Mouse (Mus musculus): ENCODE results near the gene Lacc1. TPM values are rescaled to one million over a fixed set of nuclear protein-coding genes. Genes with fewer than 3 reads are reported as not detected.
A peak's percentile ranks its signal among the peaks of the same experiment; 100 is the strongest.
"Not testable (repeated sequence)": the region's sequence is repeated elsewhere in the genome, so short reads cannot be mapped to it uniquely, and the experiment has no call there.

Lacc1 gene
- 4.5 and 6.7 TPM in 2 replicates for polyA plus RNA-seq (2012; ENCODE audit: insufficient read depth, insufficient read length, missing spikeins)

DNA sequence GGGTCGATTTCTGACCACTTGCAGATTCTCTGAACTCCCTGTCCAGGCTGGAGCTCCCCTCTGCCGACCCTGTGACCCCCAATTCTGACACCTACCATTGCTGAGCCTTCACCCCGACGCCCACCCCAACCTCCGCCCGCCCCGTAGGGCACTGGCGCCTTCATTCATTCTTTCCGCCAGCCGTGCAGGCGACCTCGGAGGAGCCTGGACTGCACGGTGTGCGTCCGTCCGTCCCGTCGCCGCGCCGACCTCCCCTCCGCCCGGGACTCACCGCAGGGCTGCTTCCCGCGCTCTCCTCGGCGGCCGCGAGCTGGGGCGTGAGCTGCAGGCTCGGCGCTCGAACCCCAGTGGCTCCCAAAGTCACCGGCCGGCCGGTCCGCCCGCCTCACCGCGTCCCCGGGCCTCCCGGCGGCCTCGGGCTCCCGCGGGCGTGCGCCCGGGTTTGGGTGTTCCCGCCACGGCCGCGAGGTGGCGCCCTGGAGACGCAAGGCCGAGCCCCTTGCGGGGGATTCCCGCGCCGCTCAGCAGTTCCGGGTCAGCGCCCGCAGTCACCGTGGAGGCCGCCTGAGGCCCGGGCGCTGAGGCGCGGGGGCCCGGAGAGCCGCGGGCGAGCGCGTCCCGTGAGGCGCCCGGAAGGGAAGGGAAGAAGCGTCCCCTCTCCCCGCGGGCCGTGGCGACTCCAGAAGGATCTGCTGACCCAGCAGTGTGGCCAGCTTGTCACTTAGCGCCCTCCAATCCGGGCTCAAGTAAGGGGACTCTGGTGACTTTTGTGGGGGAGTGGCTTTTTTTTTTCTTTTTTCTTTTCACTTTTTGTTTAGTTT is at the start of gene Lacc1, which contains the start of gene Ccdc122:
Gene Lacc1 (minus strand): TSS at position 679 of the 821 bp plus-strand sequence.
Gene Ccdc122 (plus strand): TSS at position 547 of the 821 bp plus-strand sequence.
- Histone ChIP-seq H3K4me3 (ENCODE audit: insufficient read depth, low read depth, low read length) (peak within 1 kb of the TSS; percentile 97), H3K4me1 (ENCODE audit: control insufficient read depth, insufficient read depth, insufficient read length, low read length) (no peaks in the 10 kb centered on the region), H3K27ac (replicated peaks; ENCODE audit: low read depth, low read length) (peak within 1 kb of the TSS; percentile 67)

GRCm38 (mm10) chr14:77081248-77081647 is 44.5 kb upstream of the Lacc1 start:
- Histone ChIP-seq H3K4me1 (ENCODE audit: control insufficient read depth, insufficient read depth, insufficient read length, low read length) (no peaks in the 10 kb centered on the region), H3K4me3 (ENCODE audit: insufficient read depth, low read depth, low read length) (no peak overlapping the region), H3K27ac (replicated peaks; ENCODE audit: low read depth, low read length) (no peak overlapping the region)

DNA sequence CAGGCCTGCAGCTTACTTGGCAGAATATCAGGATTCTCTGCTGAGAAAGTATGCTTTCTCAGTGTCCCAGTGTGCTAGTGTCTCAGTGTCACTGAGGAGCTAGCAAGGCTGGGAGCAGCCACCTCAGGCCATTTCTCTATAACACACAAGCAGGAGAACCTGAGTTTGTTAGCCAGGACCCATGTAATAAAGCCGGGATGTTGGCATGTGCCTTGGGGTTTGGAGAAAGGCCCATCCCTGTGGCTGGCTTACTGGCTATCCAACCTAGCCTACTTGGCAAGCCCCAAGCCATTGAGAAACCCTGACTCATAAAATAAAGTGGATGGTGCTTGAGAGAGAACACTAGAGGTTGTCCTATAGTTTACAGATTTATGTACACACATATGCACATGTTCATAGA is 32.7 kb upstream of the Lacc1 start:
- Histone ChIP-seq H3K27ac (replicated peaks; ENCODE audit: low read depth, low read length) (no peak overlapping the region), H3K4me1 (ENCODE audit: control insufficient read depth, insufficient read depth, insufficient read length, low read length) (no peaks in the 10 kb centered on the region), H3K4me3 (ENCODE audit: insufficient read depth, low read depth, low read length) (no peak overlapping the region)

GRCm38 (mm10) chr14:77053288-77053687 is 16.6 kb upstream of the Lacc1 start:
- Histone ChIP-seq H3K27ac (replicated peaks; ENCODE audit: low read depth, low read length) (no peak overlapping the region), H3K4me1 (ENCODE audit: control insufficient read depth, insufficient read depth, insufficient read length, low read length) (no peaks in the 10 kb centered on the region), H3K4me3 (ENCODE audit: insufficient read depth, low read depth, low read length) (no peak overlapping the region)

- no peaks in the 10 kb centered on the region for H3K4me1 ChIP-seq (ENCODE audit: control insufficient read depth, insufficient read depth, insufficient read length, low read length)
- no peak overlapping the region for H3K27ac ChIP-seq (replicated peaks; ENCODE audit: low read depth, low read length)
- no peak overlapping the region for H3K4me3 ChIP-seq (ENCODE audit: insufficient read depth, low read depth, low read length)
These were observed 1.2 kb upstream of the Lacc1 start for GRCm38 (mm10) chr14:77037832-77038425.

GRCm38 (mm10) chr14:77037330-77037729 is 626 bp upstream of the Lacc1 start:
- Histone ChIP-seq H3K4me1 (ENCODE audit: control insufficient read depth, insufficient read depth, insufficient read length, low read length) (no peaks in the 10 kb centered on the region), H3K4me3 (ENCODE audit: insufficient read depth, low read depth, low read length) (peak overlapping the region; percentile 97), H3K27ac (replicated peaks; ENCODE audit: low read depth, low read length) (peak overlapping the region; percentile 31)

- H3K4me1 ChIP-seq (ENCODE audit: control insufficient read depth, insufficient read depth, insufficient read length, low read length) = no peaks in the 10 kb centered on the region
- no peak overlapping the region for H3K4me3 ChIP-seq (ENCODE audit: insufficient read depth, low read depth, low read length)
- H3K27ac ChIP-seq (replicated peaks; ENCODE audit: low read depth, low read length) = peak overlapping the region; percentile 19
These were observed 1.7 kb downstream of the Lacc1 start for GRCm38 (mm10) chr14:77034970-77035369.

DNA sequence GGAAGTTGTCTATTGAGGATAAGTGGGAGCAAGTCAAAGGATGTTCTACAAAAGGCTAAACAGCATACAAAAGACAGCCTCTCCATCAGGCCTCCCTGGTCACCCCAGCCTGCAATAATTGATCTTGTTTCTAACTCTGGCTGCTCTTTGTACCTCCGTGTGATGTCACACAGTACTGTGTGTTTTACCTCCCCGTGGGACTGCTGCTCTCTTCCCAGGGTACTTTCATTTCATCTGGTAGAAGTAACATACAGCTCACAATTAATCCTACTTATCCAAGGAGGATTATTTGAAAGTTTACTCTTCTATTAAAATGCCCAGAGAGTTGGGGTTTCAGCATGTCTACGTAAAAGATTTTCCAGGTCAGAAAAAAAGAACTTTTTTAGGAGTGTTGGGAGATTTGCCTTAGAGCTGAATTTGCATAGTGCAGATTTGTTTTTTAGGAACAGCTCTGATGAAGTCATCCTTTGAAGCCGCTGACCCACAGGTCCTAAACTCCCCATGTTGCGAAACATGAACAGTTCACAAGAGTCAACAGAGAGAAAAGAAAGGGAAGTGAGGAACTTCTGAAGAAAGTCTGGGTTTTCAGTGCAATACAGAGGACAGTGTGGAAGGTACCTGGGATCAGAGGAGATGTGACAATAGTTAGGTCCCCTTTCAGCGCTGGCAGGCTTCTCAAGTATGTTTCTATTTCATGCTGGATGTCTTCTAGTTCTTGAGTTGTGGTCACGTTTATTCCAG is 2.4 kb downstream of the Lacc1 start:
- no peaks in the 10 kb centered on the region for H3K4me1 ChIP-seq (ENCODE audit: control insufficient read depth, insufficient read depth, insufficient read length, low read length)
- peak overlapping the region; percentile 19; the same call in 1 of the 2 replicates for H3K27ac ChIP-seq (replicated peaks; ENCODE audit: low read depth, low read length)
- H3K4me3 ChIP-seq (ENCODE audit: insufficient read depth, low read depth, low read length) = no peak overlapping the region

GRCm38 (mm10) chr14:77033391-77033790 is 3.3 kb downstream of the Lacc1 start:
- Histone ChIP-seq H3K4me3 (ENCODE audit: insufficient read depth, low read depth, low read length) (no peak overlapping the region), H3K27ac (replicated peaks; ENCODE audit: low read depth, low read length) (no peak overlapping the region; the same call in 1 of the 2 replicates)

DNA sequence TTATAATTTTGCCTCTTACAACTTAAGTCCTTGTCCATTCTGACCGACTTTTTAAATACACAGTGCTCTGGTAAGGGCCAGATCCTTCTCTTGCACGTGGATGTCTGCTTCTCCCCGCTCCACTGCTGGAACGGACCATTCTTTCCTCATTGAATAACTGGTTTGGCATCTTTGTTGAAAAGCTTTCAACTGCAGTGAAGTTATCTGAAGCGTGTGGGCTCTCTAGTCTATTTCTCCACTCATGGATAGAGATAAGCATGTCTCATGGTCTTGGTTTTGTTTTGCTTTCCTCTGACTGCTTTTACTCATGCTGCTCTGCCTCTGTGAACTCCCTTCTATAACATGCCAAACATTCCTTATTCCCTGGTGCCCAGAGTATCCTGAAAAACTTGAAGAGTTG is 4.3 kb downstream of the Lacc1 start:
- no peak overlapping the region for H3K27ac ChIP-seq (replicated peaks; ENCODE audit: low read depth, low read length)
- H3K4me1 ChIP-seq (ENCODE audit: control insufficient read depth, insufficient read depth, insufficient read length, low read length) = no peaks in the 10 kb centered on the region
- H3K4me3 ChIP-seq (ENCODE audit: insufficient read depth, low read depth, low read length) = no peak overlapping the region

More at GRCm38 (mm10) chr14:77033391-77033790, 3.3 kb downstream of the Lacc1 start:
- H3K4me1 ChIP-seq (ENCODE audit: control insufficient read depth, insufficient read depth, insufficient read length, low read length) = no peaks in the 10 kb centered on the region

GRCm38 (mm10) chr14:77030808-77031207 is 5.9 kb downstream of the Lacc1 start:
- H3K4me1 ChIP-seq (ENCODE audit: control insufficient read depth, insufficient read depth, insufficient read length, low read length) = no peaks in the 10 kb centered on the region
- H3K27ac ChIP-seq (replicated peaks; ENCODE audit: low read depth, low read length) = no peak overlapping the region
- no peak overlapping the region for H3K4me3 ChIP-seq (ENCODE audit: insufficient read depth, low read depth, low read length)

DNA sequence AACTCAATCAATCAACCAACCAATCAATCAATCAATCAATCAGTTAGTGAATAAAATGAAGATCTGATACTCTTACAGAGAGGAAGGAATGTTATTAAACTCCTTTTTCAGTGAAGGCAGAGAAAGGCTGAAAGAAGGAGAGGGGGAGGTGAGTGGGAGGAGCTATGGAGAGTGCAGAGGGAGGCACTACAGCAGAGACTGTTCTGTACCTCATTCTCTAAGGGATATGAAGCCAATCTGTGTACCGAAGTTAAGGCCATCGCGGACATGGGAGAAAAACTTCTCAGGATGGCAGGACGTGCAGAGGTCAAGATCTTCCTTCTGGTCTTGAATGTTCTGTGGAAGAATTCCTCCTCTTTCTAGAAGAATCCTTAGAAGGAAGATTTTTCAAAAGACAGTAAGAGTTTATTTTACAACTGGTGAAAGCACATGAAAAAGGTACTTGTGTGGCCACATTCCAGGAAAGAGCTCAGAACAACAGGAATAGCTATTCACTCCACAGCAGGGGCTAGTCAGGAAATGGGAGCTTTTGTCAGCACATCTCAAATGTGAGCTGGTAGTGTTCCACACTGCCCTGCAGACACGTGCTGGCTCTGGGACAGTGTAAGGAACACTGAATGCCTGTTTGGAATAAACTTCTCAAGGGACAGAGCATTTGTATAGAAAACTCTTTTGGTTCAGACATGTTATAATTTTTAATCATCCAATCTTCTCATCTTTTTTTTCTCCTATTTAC is 7.2 kb downstream of the Lacc1 start:
- Histone ChIP-seq H3K4me1 (ENCODE audit: control insufficient read depth, insufficient read depth, insufficient read length, low read length) (no peaks in the 10 kb centered on the region), H3K27ac (replicated peaks; ENCODE audit: low read depth, low read length) (no peak overlapping the region), H3K4me3 (ENCODE audit: insufficient read depth, low read depth, low read length) (no peak overlapping the region)

DNA sequence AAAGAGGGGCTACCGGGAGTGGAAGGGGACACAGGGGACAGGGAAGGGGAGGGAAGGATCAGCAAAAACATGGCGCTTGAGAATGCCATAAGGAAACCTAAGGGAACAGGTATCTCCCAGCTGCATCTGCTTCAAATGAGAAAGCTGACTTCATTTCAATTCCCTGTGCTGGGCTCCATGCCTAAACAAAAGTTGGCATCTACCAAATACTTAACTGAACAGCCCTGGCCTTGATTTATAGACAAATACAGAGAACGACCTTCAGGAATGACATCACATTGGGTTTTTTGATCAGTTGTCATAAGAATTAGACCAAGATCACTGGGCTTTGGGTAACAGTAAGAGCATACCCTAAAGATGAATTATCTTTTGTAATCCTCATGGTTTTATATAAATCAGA is 12.2 kb downstream of the Lacc1 start:
- H3K27ac ChIP-seq (replicated peaks; ENCODE audit: low read depth, low read length) = no peak overlapping the region
- H3K4me3 ChIP-seq (ENCODE audit: insufficient read depth, low read depth, low read length) = no peak overlapping the region
- no peaks in the 10 kb centered on the region for H3K4me1 ChIP-seq (ENCODE audit: control insufficient read depth, insufficient read depth, insufficient read length, low read length)

DNA sequence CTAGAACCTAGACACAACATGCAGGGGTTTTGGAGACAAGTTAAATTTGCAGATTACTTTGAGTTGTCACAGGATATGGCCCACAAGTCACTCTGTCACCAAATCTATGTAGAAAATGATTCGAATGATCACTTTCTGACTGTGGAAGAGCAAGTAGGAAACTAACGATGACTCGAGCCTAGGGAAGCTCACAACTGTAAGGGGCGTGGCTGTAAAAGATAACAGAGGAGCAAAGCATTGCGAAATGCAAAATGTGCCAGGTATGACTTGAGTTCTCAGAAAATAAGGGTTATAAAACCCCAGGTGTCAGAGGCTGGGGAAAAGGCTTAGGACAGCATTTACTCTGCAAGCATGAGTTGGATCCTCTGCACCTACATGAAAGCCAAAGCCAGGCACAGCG is 19.5 kb downstream of the Lacc1 start:
- no peak overlapping the region for H3K4me3 ChIP-seq (ENCODE audit: insufficient read depth, low read depth, low read length)
- H3K27ac ChIP-seq (replicated peaks; ENCODE audit: low read depth, low read length) = no peak overlapping the region

DNA sequence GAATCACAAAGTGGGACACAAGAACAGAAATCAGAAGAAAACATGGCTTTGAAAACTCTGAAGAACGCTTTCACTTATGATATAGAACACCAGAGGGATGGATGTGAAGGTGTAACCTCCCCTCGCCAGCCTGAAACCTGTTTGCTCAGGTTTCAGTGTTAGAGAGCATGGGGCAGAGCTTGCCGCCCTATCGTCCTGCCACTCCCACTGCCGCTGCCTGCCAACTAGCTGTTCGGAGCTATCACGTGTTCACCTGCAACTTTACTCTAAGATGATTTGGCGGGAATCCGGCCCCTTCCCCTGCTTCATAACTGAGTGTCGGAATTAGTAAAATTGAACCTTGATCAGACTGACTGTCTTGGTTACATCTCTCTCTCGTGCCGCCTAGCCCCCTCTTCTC is 19.9 kb downstream of the Lacc1 start:
- H3K27ac ChIP-seq (replicated peaks; ENCODE audit: low read depth, low read length); H3K4me1 ChIP-seq (ENCODE audit: control insufficient read depth, insufficient read depth, insufficient read length, low read length); H3K4me3 ChIP-seq (ENCODE audit: insufficient read depth, low read depth, low read length): not testable (repeated sequence)

More for the DNA sequence above, 19.5 kb downstream of the Lacc1 start:
- H3K4me1 ChIP-seq (ENCODE audit: control insufficient read depth, insufficient read depth, insufficient read length, low read length) = no peaks in the 10 kb centered on the region

All from brown adipose tissue, adult 24 weeks (tissue).